Mouse (Mus musculus): ENCODE results near the gene Stra6l. TPM values are rescaled to one million over a fixed set of nuclear protein-coding genes. Genes with fewer than 3 reads are reported as not detected.

Stra6l gene
- polyA plus RNA-seq, 1 experiment from 2014 or later, result 1.6 TPM

- Histone ChIP-seq H3K9me3 (ENCODE audit: control insufficient read depth, low read length) (no peaks in the 10 kb centered on the region), H3K27me3 (replicated peaks; ENCODE audit: control insufficient read depth, insufficient read depth, low read length) (no peaks in the 10 kb centered on the region), H3K4me1 (replicated peaks; ENCODE audit: control insufficient read depth, insufficient read depth, low read length) (no peaks in the 10 kb centered on the region), H3K4me3 (replicated peaks; ENCODE audit: low read length) (no peak overlapping the region), H3K36me3 (ENCODE audit: control insufficient read depth, insufficient read depth) (no peaks in the 10 kb centered on the region), H3K9ac (replicated peaks; ENCODE audit: low read depth, low read length) (no peak overlapping the region), H3K27ac (ENCODE audit: low read length) (no peak overlapping the region), H3K4me2 (ENCODE audit: low read length) (no peak overlapping the region)
- 14% methylated on average over 16 of the region's 16 CpGs for WGBS
- no peak for ATAC-seq
Measured at GRCm38 (mm10) chr4:45896425-45897081, 48.1 kb downstream of the Stra6l start.

- no peak overlapping the region for H3K9ac ChIP-seq (replicated peaks; ENCODE audit: low read depth, low read length)
- H3K4me3 ChIP-seq (replicated peaks; ENCODE audit: low read length), result no peak overlapping the region
- WGBS, result 61% methylated on average over 5 of the region's 5 CpGs
- H3K27ac ChIP-seq (ENCODE audit: low read length), result no peak overlapping the region
- no peaks in the 10 kb centered on the region for H3K36me3 ChIP-seq (ENCODE audit: control insufficient read depth, insufficient read depth)
- H3K9me3 ChIP-seq (ENCODE audit: control insufficient read depth, low read length), result no peaks in the 10 kb centered on the region
- no peaks in the 10 kb centered on the region for H3K27me3 ChIP-seq (replicated peaks; ENCODE audit: control insufficient read depth, insufficient read depth, low read length)
- no peaks in the 10 kb centered on the region for H3K4me1 ChIP-seq (replicated peaks; ENCODE audit: control insufficient read depth, insufficient read depth, low read length)
- no peak for ATAC-seq
- H3K4me2 ChIP-seq (ENCODE audit: low read length), result no peak overlapping the region
Measured at GRCm38 (mm10) chr4:45898413-45898812, 49.9 kb downstream of the Stra6l start.

- ATAC-seq, result no peak
- Histone ChIP-seq H3K4me3 (replicated peaks; ENCODE audit: low read length) (no peak overlapping the region), H3K9ac (replicated peaks; ENCODE audit: low read depth, low read length) (no peak overlapping the region), H3K4me1 (replicated peaks; ENCODE audit: control insufficient read depth, insufficient read depth, low read length) (no peaks in the 10 kb centered on the region), H3K36me3 (ENCODE audit: control insufficient read depth, insufficient read depth) (no peaks in the 10 kb centered on the region), H3K9me3 (ENCODE audit: control insufficient read depth, low read length) (no peaks in the 10 kb centered on the region), H3K27ac (ENCODE audit: low read length) (no peak overlapping the region), H3K27me3 (replicated peaks; ENCODE audit: control insufficient read depth, insufficient read depth, low read length) (no peaks in the 10 kb centered on the region), H3K4me2 (ENCODE audit: low read length) (no peak overlapping the region)
- WGBS, result 91% methylated on average over 13 of the region's 13 CpGs
Measured at GRCm38 (mm10) chr4:45909256-45909655, 60.8 kb downstream of the Stra6l start.

- Histone ChIP-seq H3K9ac (replicated peaks; ENCODE audit: low read depth, low read length) (no peak overlapping the region), H3K4me2 (ENCODE audit: low read length) (no peak overlapping the region), H3K36me3 (ENCODE audit: control insufficient read depth, insufficient read depth) (no peaks in the 10 kb centered on the region), H3K4me1 (replicated peaks; ENCODE audit: control insufficient read depth, insufficient read depth, low read length) (no peaks in the 10 kb centered on the region), H3K27ac (ENCODE audit: low read length) (no peak overlapping the region), H3K9me3 (ENCODE audit: control insufficient read depth, low read length) (no peaks in the 10 kb centered on the region), H3K4me3 (replicated peaks; ENCODE audit: low read length) (no peak overlapping the region), H3K27me3 (replicated peaks; ENCODE audit: control insufficient read depth, insufficient read depth, low read length) (no peaks in the 10 kb centered on the region)
- WGBS, result 67% methylated on average over 4 of the region's 4 CpGs
- ATAC-seq, result no peak
Measured at GRCm38 (mm10) chr4:45909924-45910323, 61.5 kb downstream of the Stra6l start.

- H3K27ac ChIP-seq (ENCODE audit: low read length), result no peak overlapping the region
- H3K4me3 ChIP-seq (replicated peaks; ENCODE audit: low read length), result no peak overlapping the region
- H3K36me3 ChIP-seq (ENCODE audit: control insufficient read depth, insufficient read depth), result no peaks in the 10 kb centered on the region
- ATAC-seq, result no peak
- WGBS, result 90% methylated on average over 5 of the region's 5 CpGs
- no peaks in the 10 kb centered on the region for H3K4me1 ChIP-seq (replicated peaks; ENCODE audit: control insufficient read depth, insufficient read depth, low read length)
- H3K9me3 ChIP-seq (ENCODE audit: control insufficient read depth, low read length), result no peaks in the 10 kb centered on the region
- no peak overlapping the region for H3K9ac ChIP-seq (replicated peaks; ENCODE audit: low read depth, low read length)
- H3K27me3 ChIP-seq (replicated peaks; ENCODE audit: control insufficient read depth, insufficient read depth, low read length), result no peaks in the 10 kb centered on the region
- no peak overlapping the region for H3K4me2 ChIP-seq (ENCODE audit: low read length)
Measured at GRCm38 (mm10) chr4:45911256-45911655, 62.8 kb downstream of the Stra6l start.

GRCm38 (mm10) chr4:45911876-45912275 is 63.4 kb downstream of the Stra6l start:
- ATAC-seq, result no peak
- WGBS, result 93% methylated on average over 4 of the region's 4 CpGs

GRCm38 (mm10) chr4:45917091-45917490 is 68.6 kb downstream of the Stra6l start:
- Histone ChIP-seq H3K27ac (ENCODE audit: low read length) (no peak overlapping the region), H3K27me3 (replicated peaks; ENCODE audit: control insufficient read depth, insufficient read depth, low read length) (no peaks in the 10 kb centered on the region), H3K4me1 (replicated peaks; ENCODE audit: control insufficient read depth, insufficient read depth, low read length) (no peaks in the 10 kb centered on the region), H3K9ac (replicated peaks; ENCODE audit: low read depth, low read length) (no peak overlapping the region), H3K36me3 (ENCODE audit: control insufficient read depth, insufficient read depth) (no peaks in the 10 kb centered on the region), H3K4me3 (replicated peaks; ENCODE audit: low read length) (no peak overlapping the region), H3K9me3 (ENCODE audit: control insufficient read depth, low read length) (no peaks in the 10 kb centered on the region), H3K4me2 (ENCODE audit: low read length) (no peak overlapping the region)
- no peak for ATAC-seq
- WGBS, result 68% methylated on average over 7 of the region's 7 CpGs

More at GRCm38 (mm10) chr4:45911876-45912275, 63.4 kb downstream of the Stra6l start:
- Histone ChIP-seq H3K4me3 (replicated peaks; ENCODE audit: low read length) (no peak overlapping the region), H3K9ac (replicated peaks; ENCODE audit: low read depth, low read length) (no peak overlapping the region), H3K36me3 (ENCODE audit: control insufficient read depth, insufficient read depth) (no peaks in the 10 kb centered on the region), H3K4me1 (replicated peaks; ENCODE audit: control insufficient read depth, insufficient read depth, low read length) (no peaks in the 10 kb centered on the region), H3K4me2 (ENCODE audit: low read length) (no peak overlapping the region), H3K9me3 (ENCODE audit: control insufficient read depth, low read length) (no peaks in the 10 kb centered on the region), H3K27ac (ENCODE audit: low read length) (no peak overlapping the region), H3K27me3 (replicated peaks; ENCODE audit: control insufficient read depth, insufficient read depth, low read length) (no peaks in the 10 kb centered on the region)

GRCm38 (mm10) chr4:45921663-45922435 is 73.4 kb downstream of the Stra6l start:
- Histone ChIP-seq H3K4me3 (replicated peaks; ENCODE audit: low read length) (no peak overlapping the region), H3K9ac (replicated peaks; ENCODE audit: low read depth, low read length) (no peak overlapping the region), H3K27me3 (replicated peaks; ENCODE audit: control insufficient read depth, insufficient read depth, low read length) (no peaks in the 10 kb centered on the region), H3K9me3 (ENCODE audit: control insufficient read depth, low read length) (no peaks in the 10 kb centered on the region), H3K36me3 (ENCODE audit: control insufficient read depth, insufficient read depth) (no peaks in the 10 kb centered on the region), H3K4me2 (ENCODE audit: low read length) (no peak overlapping the region), H3K4me1 (replicated peaks; ENCODE audit: control insufficient read depth, insufficient read depth, low read length) (no peaks in the 10 kb centered on the region), H3K27ac (ENCODE audit: low read length) (no peak overlapping the region)
- ATAC-seq, result no peak
- 91% methylated on average over 10 of the region's 10 CpGs for WGBS

GRCm38 (mm10) chr4:45924011-45924410 is 75.5 kb downstream of the Stra6l start:
- no peak for ATAC-seq
- Histone ChIP-seq H3K27me3 (replicated peaks; ENCODE audit: control insufficient read depth, insufficient read depth, low read length) (no peaks in the 10 kb centered on the region), H3K4me3 (replicated peaks; ENCODE audit: low read length) (no peak overlapping the region), H3K9me3 (ENCODE audit: control insufficient read depth, low read length) (no peaks in the 10 kb centered on the region), H3K4me1 (replicated peaks; ENCODE audit: control insufficient read depth, insufficient read depth, low read length) (no peaks in the 10 kb centered on the region), H3K36me3 (ENCODE audit: control insufficient read depth, insufficient read depth) (no peaks in the 10 kb centered on the region), H3K4me2 (ENCODE audit: low read length) (no peak overlapping the region), H3K9ac (replicated peaks; ENCODE audit: low read depth, low read length) (no peak overlapping the region), H3K27ac (ENCODE audit: low read length) (no peak overlapping the region)
- 94% methylated on average over 4 of the region's 4 CpGs for WGBS
